Mouse (Mus musculus): ENCODE measurements around the gene Mrpl44. TPM values are rescaled to one million over a fixed set of nuclear protein-coding genes. Genes with fewer than 3 reads are reported as not detected.
A peak's percentile ranks its signal among the peaks of the same experiment; 100 is the strongest.

Mrpl44 gene
- polyA plus RNA-seq (2016; fragmentation: Nextera tagmentation; extraction: Ambion mirVana), result 35.0 and 35.4 TPM in 2 replicates

GRCm38 (mm10) chr1:79775927-79776458 is at the start of gene Mrpl44, which contains the start of gene Wdfy1:
Gene Mrpl44 (plus strand): TSS chr1:79776018.
Gene Wdfy1 (minus strand): TSS chr1:79776143.
- Histone ChIP-seq H3K27ac (peak within 1 kb of the TSS; percentile 73), H3K9me3 (replicated peaks) (no peaks in the 10 kb centered on the region), H3K4me1 (peaks cover 5% of the 10 kb centered on the region), H3K36me3 (peaks cover 34% of the 10 kb centered on the region), H3K27me3 (replicated peaks) (no peaks in the 10 kb centered on the region), H3K4me2 (peak within 1 kb of the TSS; percentile 72), H3K9ac (peak within 1 kb of the TSS; percentile 81), H3K4me3 (peak within 1 kb of the TSS; percentile 78)
- WGBS (ENCODE audit: insufficient replicate concordance), result under 1% methylated on average over 38 of the region's 38 CpGs
- ATAC-seq, result peak; percentile 100

- 69% methylated on average over 5 of the region's 5 CpGs for WGBS (ENCODE audit: insufficient replicate concordance)
- H3K4me3 ChIP-seq, result no peak overlapping the region
These were observed 41.0 kb upstream of the Mrpl44 start for GRCm38 (mm10) chr1:79734794-79735193.

GRCm38 (mm10) chr1:79736408-79736807 is 39.4 kb upstream of the Mrpl44 start:
- WGBS (ENCODE audit: insufficient replicate concordance), result 81% methylated on average over 3 of the region's 3 CpGs
- Histone ChIP-seq H3K36me3 (peaks cover 9% of the 10 kb centered on the region), H3K4me1 (no peaks in the 10 kb centered on the region), H3K9me3 (replicated peaks) (no peaks in the 10 kb centered on the region), H3K27me3 (replicated peaks) (no peaks in the 10 kb centered on the region), H3K4me2 (no peak overlapping the region), H3K9ac (no peak overlapping the region), H3K4me3 (no peak overlapping the region), H3K27ac (no peak overlapping the region)
- no peak for ATAC-seq

More at GRCm38 (mm10) chr1:79734794-79735193, 41.0 kb upstream of the Mrpl44 start:
- ATAC-seq, result no peak
- Histone ChIP-seq H3K27ac (no peak overlapping the region), H3K4me1 (no peaks in the 10 kb centered on the region), H3K27me3 (replicated peaks) (no peaks in the 10 kb centered on the region), H3K9me3 (replicated peaks) (no peaks in the 10 kb centered on the region), H3K36me3 (peaks cover 9% of the 10 kb centered on the region), H3K4me2 (no peak overlapping the region), H3K9ac (no peak overlapping the region)

GRCm38 (mm10) chr1:79739726-79740125 is 36.1 kb upstream of the Mrpl44 start:
- Histone ChIP-seq H3K4me1 (no peaks in the 10 kb centered on the region), H3K9ac (no peak overlapping the region), H3K4me3 (no peak overlapping the region), H3K27me3 (replicated peaks) (no peaks in the 10 kb centered on the region), H3K4me2 (no peak overlapping the region), H3K9me3 (replicated peaks) (no peaks in the 10 kb centered on the region), H3K36me3 (peaks cover 9% of the 10 kb centered on the region), H3K27ac (no peak overlapping the region)
- no peak for ATAC-seq
- 88% methylated on average over 2 of the region's 2 CpGs for WGBS (ENCODE audit: insufficient replicate concordance)

- no peaks in the 10 kb centered on the region for H3K9me3 ChIP-seq (replicated peaks)
- ATAC-seq, result peak; percentile 52; the same call in 1 of the 2 replicates
- no peak overlapping the region for H3K4me3 ChIP-seq
- no peaks in the 10 kb centered on the region for H3K4me1 ChIP-seq
- H3K9ac ChIP-seq, result no peak overlapping the region
- no peak overlapping the region for H3K4me2 ChIP-seq
- H3K27ac ChIP-seq, result no peak overlapping the region
- H3K36me3 ChIP-seq, result peaks cover 9% of the 10 kb centered on the region
- no peaks in the 10 kb centered on the region for H3K27me3 ChIP-seq (replicated peaks)
- WGBS (ENCODE audit: insufficient replicate concordance), result 52% methylated on average over 4 of the region's 4 CpGs
These were observed 34.8 kb upstream of the Mrpl44 start for GRCm38 (mm10) chr1:79741002-79741401.

- no peak for ATAC-seq
- H3K27ac ChIP-seq, result no peak overlapping the region
- H3K4me3 ChIP-seq, result no peak overlapping the region
- H3K27me3 ChIP-seq (replicated peaks), result no peaks in the 10 kb centered on the region
- peaks cover 9% of the 10 kb centered on the region for H3K36me3 ChIP-seq
- no peak overlapping the region for H3K4me2 ChIP-seq
- H3K9ac ChIP-seq, result no peak overlapping the region
- WGBS (ENCODE audit: insufficient replicate concordance), result 81% methylated on average over 7 of the region's 7 CpGs
- no peaks in the 10 kb centered on the region for H3K9me3 ChIP-seq (replicated peaks)
- no peaks in the 10 kb centered on the region for H3K4me1 ChIP-seq
These were observed 32.9 kb upstream of the Mrpl44 start for GRCm38 (mm10) chr1:79742949-79743348.

GRCm38 (mm10) chr1:79743385-79743784 is 32.4 kb upstream of the Mrpl44 start:
- Histone ChIP-seq H3K9me3 (replicated peaks) (no peaks in the 10 kb centered on the region), H3K36me3 (peaks cover 7% of the 10 kb centered on the region), H3K27ac (no peak overlapping the region), H3K4me3 (no peak overlapping the region), H3K4me2 (no peak overlapping the region), H3K9ac (no peak overlapping the region), H3K27me3 (replicated peaks) (no peaks in the 10 kb centered on the region), H3K4me1 (no peaks in the 10 kb centered on the region)
- WGBS (ENCODE audit: insufficient replicate concordance), result 85% methylated on average over 1 of the region's 1 CpGs
- ATAC-seq, result no peak

GRCm38 (mm10) chr1:79746056-79746455 is 29.8 kb upstream of the Mrpl44 start:
- 65% methylated on average over 4 of the region's 4 CpGs for WGBS (ENCODE audit: insufficient replicate concordance)

GRCm38 (mm10) chr1:79751186-79751585 is 24.6 kb upstream of the Mrpl44 start:
- ATAC-seq, result no peak

More at GRCm38 (mm10) chr1:79746056-79746455, 29.8 kb upstream of the Mrpl44 start:
- no peaks in the 10 kb centered on the region for H3K4me1 ChIP-seq
- H3K36me3 ChIP-seq, result no peaks in the 10 kb centered on the region
- no peak overlapping the region for H3K9ac ChIP-seq
- no peaks in the 10 kb centered on the region for H3K9me3 ChIP-seq (replicated peaks)
- H3K4me3 ChIP-seq, result no peak overlapping the region
- H3K4me2 ChIP-seq, result no peak overlapping the region
- no peaks in the 10 kb centered on the region for H3K27me3 ChIP-seq (replicated peaks)
- no peak overlapping the region for H3K27ac ChIP-seq
- no peak for ATAC-seq

GRCm38 (mm10) chr1:79752015-79752695 is 23.7 kb upstream of the Mrpl44 start:
- H3K9ac ChIP-seq, result no peak overlapping the region
- peaks cover 32% of the 10 kb centered on the region for H3K4me1 ChIP-seq
- ATAC-seq, result no peak
- 46% methylated on average over 7 of the region's 7 CpGs for WGBS (ENCODE audit: insufficient replicate concordance)
- no peak overlapping the region for H3K4me2 ChIP-seq
- H3K9me3 ChIP-seq (replicated peaks), result no peaks in the 10 kb centered on the region
- no peaks in the 10 kb centered on the region for H3K27me3 ChIP-seq (replicated peaks)
- H3K27ac ChIP-seq, result peak overlapping the region; percentile 45; the same call in 1 of the 2 replicates
- no peak overlapping the region for H3K4me3 ChIP-seq
- no peaks in the 10 kb centered on the region for H3K36me3 ChIP-seq

More at GRCm38 (mm10) chr1:79751186-79751585, 24.6 kb upstream of the Mrpl44 start:
- H3K36me3 ChIP-seq, result no peaks in the 10 kb centered on the region
- H3K9me3 ChIP-seq (replicated peaks), result no peaks in the 10 kb centered on the region
- no peaks in the 10 kb centered on the region for H3K27me3 ChIP-seq (replicated peaks)
- H3K4me2 ChIP-seq, result no peak overlapping the region
- 38% methylated on average over 5 of the region's 5 CpGs for WGBS (ENCODE audit: insufficient replicate concordance)
- H3K4me1 ChIP-seq, result peaks cover 28% of the 10 kb centered on the region
- H3K27ac ChIP-seq, result no peak overlapping the region; the same call in 1 of the 2 replicates
- H3K9ac ChIP-seq, result no peak overlapping the region
- H3K4me3 ChIP-seq, result no peak overlapping the region

- H3K4me2 ChIP-seq, result no peak overlapping the region
- H3K4me1 ChIP-seq, result peaks cover 38% of the 10 kb centered on the region
- no peak overlapping the region for H3K9ac ChIP-seq
- no peaks in the 10 kb centered on the region for H3K36me3 ChIP-seq
- H3K27ac ChIP-seq, result no peak overlapping the region
- H3K27me3 ChIP-seq (replicated peaks), result no peaks in the 10 kb centered on the region
- no peaks in the 10 kb centered on the region for H3K9me3 ChIP-seq (replicated peaks)
- no peak for ATAC-seq
- WGBS (ENCODE audit: insufficient replicate concordance), result 59% methylated on average over 4 of the region's 4 CpGs
- H3K4me3 ChIP-seq, result no peak overlapping the region
These were observed 23.0 kb upstream of the Mrpl44 start for GRCm38 (mm10) chr1:79752714-79753340.

GRCm38 (mm10) chr1:79753456-79753855 is 22.4 kb upstream of the Mrpl44 start:
- H3K9me3 ChIP-seq (replicated peaks), result no peaks in the 10 kb centered on the region
- no peak overlapping the region for H3K27ac ChIP-seq
- no peak overlapping the region for H3K4me2 ChIP-seq
- no peaks in the 10 kb centered on the region for H3K27me3 ChIP-seq (replicated peaks)
- H3K4me3 ChIP-seq, result no peak overlapping the region
- no peaks in the 10 kb centered on the region for H3K36me3 ChIP-seq
- H3K4me1 ChIP-seq, result peaks cover 41% of the 10 kb centered on the region
- no peak for ATAC-seq
- no peak overlapping the region for H3K9ac ChIP-seq
- WGBS (ENCODE audit: insufficient replicate concordance), result 72% methylated on average over 3 of the region's 3 CpGs
